Mouse (Mus musculus): ENCODE measurements at regions not wholly inside any gene's neighbourhood (a gene's known extent, or its start where the extent isn't known, plus 50 kb on each side); places are given as distances from the start of the nearest gene placed in this dataset.

- in situ Hi-C loops (cut with MboI; ENCODE audit: low pct_ligation_motif_present, low pct_unique_long_range_greater_than_20kb, low sequenced_read_pairs): no loop called here
- TF ChIP-seq POLR2A (IDR thresholded peaks at IDR 0.05; ENCODE audit: low read depth, low read length) (no peak), RCOR1 (conservative IDR thresholded peaks at IDR 0.05; ENCODE audit: low read depth, low read length) (no peak), MEF2A (IDR thresholded peaks at IDR 0.05; ENCODE audit: borderline replicate concordance, low read depth, low read length) (no peak), HCFC1 (IDR thresholded peaks at IDR 0.05; ENCODE audit: low read depth, low read length) (no peak), MAFK (IDR thresholded peaks at IDR 0.05; ENCODE audit: insufficient replicate concordance, low read length) (no peak), JUND (conservative IDR thresholded peaks at IDR 0.05; ENCODE audit: low read depth, low read length) (no peak), MYC (IDR thresholded peaks at IDR 0.05; ENCODE audit: low read depth, low read length) (no peak)
These were observed 201.9 kb upstream of the 4930578C19Rik start for GRCm38 (mm10) chrX:18663101-18663500.

DNA sequence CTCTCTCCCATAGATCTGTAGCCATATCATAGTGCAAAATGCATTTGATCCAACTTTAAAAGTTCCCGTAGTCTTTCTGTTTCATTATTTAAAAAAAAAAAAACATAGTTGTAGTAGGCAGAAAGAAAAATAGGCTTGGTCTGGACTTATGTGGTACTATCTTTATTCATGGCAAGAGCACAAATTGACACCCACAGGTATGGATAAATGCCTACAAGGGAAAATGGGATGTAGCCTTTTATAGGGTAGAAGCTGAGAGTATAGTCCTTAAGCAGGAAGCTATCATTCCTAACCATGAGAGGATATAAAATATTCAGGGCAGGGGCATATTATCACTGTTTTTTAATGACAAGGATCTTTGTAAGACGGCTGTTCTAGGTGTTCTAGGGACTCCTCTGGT lies 157.4 kb upstream of the 4930578C19Rik start:
- no peak for DNase-seq (ENCODE audit: extremely low read depth)
- dilution Hi-C loops (cut with MboI; ENCODE audit: extremely low pct_ligation_motif_present, extremely low pct_unique_long_range_greater_than_20kb, low sequenced_read_pairs) (no loop called here), in situ Hi-C loops (cut with MboI; ENCODE audit: low pct_ligation_motif_present, low pct_unique_long_range_greater_than_20kb, low sequenced_read_pairs) (no loop called here)
- TF ChIP-seq MAX (IDR thresholded peaks at IDR 0.05; ENCODE audit: low read length): no peak
- TF ChIP-seq IRF4 (IDR thresholded peaks at IDR 0.05; ENCODE audit: low read depth, low read length): no peak
- no peak for TF ChIP-seq E2F4 (IDR thresholded peaks at IDR 0.05; ENCODE audit: insufficient replicate concordance, low read depth, low read length)
- no peak for TF ChIP-seq ZC3H11A (IDR thresholded peaks at IDR 0.05; ENCODE audit: low read depth, low read length)
- TF ChIP-seq JUND (conservative IDR thresholded peaks at IDR 0.05; ENCODE audit: low read depth, low read length): no peak
- TF ChIP-seq CTCF (conservative IDR thresholded peaks at IDR 0.05 in 1 of 2, IDR thresholded peaks at IDR 0.05 in 1 of 2; ENCODE audit: low read depth in 2 of 2, low read length in 2 of 2): no peak
- no peak for TF ChIP-seq MEF2A (IDR thresholded peaks at IDR 0.05; ENCODE audit: borderline replicate concordance, low read depth, low read length)
- no peak for TF ChIP-seq SIN3A (IDR thresholded peaks at IDR 0.05; ENCODE audit: low read length)
- no peak for TF ChIP-seq USF1 (IDR thresholded peaks at IDR 0.05; ENCODE audit: low read depth, low read length)
- no peak for TF ChIP-seq CHD2 (IDR thresholded peaks at IDR 0.05; ENCODE audit: low read length)
- TF ChIP-seq NELFE (IDR thresholded peaks at IDR 0.05; ENCODE audit: low read depth, low read length): no peak
- no peak for TF ChIP-seq POLR2A (IDR thresholded peaks at IDR 0.05; ENCODE audit: low read depth, low read length)
- no peak for TF ChIP-seq TBP (conservative IDR thresholded peaks at IDR 0.05; ENCODE audit: low read depth, low read length)
- TF ChIP-seq RAD21 (IDR thresholded peaks at IDR 0.05; ENCODE audit: low read depth, low read length): no peak
- no peak for TF ChIP-seq ZMIZ1 (IDR thresholded peaks at IDR 0.05; ENCODE audit: low read depth, low read length)
- no peak for TF ChIP-seq HCFC1 (IDR thresholded peaks at IDR 0.05; ENCODE audit: low read depth, low read length)
- TF ChIP-seq USF2 (conservative IDR thresholded peaks at IDR 0.05; ENCODE audit: low read depth, low read length): no peak
- TF ChIP-seq KAT2A (IDR thresholded peaks at IDR 0.05; ENCODE audit: insufficient replicate concordance, low read length): no peak
- no peak overlapping the region for H3K4me3 ChIP-seq (replicated peaks in 1 of 3; ENCODE audit: low read depth in 2 of 3, low read length in 2 of 3, poor library complexity in 1 of 3)
- no peak overlapping the region for H3K4me2 ChIP-seq (ENCODE audit: insufficient read depth, low read depth, poor library complexity, severe bottlenecking)
- H3K4me1 ChIP-seq (ENCODE audit: control insufficient read depth in 1 of 2, insufficient read depth in 2 of 2): no peaks in the 10 kb centered on the region
- no peaks in the 10 kb centered on the region for H3K79me2 ChIP-seq (replicated peaks; ENCODE audit: control insufficient read depth, extremely low read depth, insufficient read depth, poor library complexity, severe bottlenecking)
- H3K9ac ChIP-seq (ENCODE audit: insufficient read depth, low read depth): no peak overlapping the region
- H3K27me3 ChIP-seq (replicated peaks): no peaks in the 10 kb centered on the region
- H3K9me3 ChIP-seq (replicated peaks; ENCODE audit: low read length): no peaks in the 10 kb centered on the region
- H3K27ac ChIP-seq (ENCODE audit: insufficient read depth, low read depth): no peak overlapping the region
- no peaks in the 10 kb centered on the region for H3K36me3 ChIP-seq (replicated peaks in 1 of 2; ENCODE audit: control insufficient read depth in 1 of 2, insufficient read depth in 1 of 2, low read length in 1 of 2)

More at GRCm38 (mm10) chrX:18663101-18663500, 201.9 kb upstream of the 4930578C19Rik start:
- Histone ChIP-seq H3K4me3 (replicated peaks in 1 of 3; ENCODE audit: low read depth in 2 of 3, low read length in 2 of 3, poor library complexity in 1 of 3) (no peak overlapping the region), H3K4me1 (ENCODE audit: control insufficient read depth in 1 of 2, insufficient read depth in 2 of 2) (no peaks in the 10 kb centered on the region), H3K9me3 (replicated peaks; ENCODE audit: low read length) (no peaks in the 10 kb centered on the region), H3K27ac (ENCODE audit: insufficient read depth, low read depth) (no peak overlapping the region), H3K9ac (ENCODE audit: insufficient read depth, low read depth) (no peak overlapping the region), H3K79me2 (replicated peaks; ENCODE audit: control insufficient read depth, extremely low read depth, insufficient read depth, poor library complexity, severe bottlenecking) (no peaks in the 10 kb centered on the region), H3K27me3 (replicated peaks) (no peaks in the 10 kb centered on the region), H3K36me3 (replicated peaks in 1 of 2; ENCODE audit: control insufficient read depth in 1 of 2, insufficient read depth in 1 of 2, low read length in 1 of 2) (no peaks in the 10 kb centered on the region), H3K4me2 (ENCODE audit: insufficient read depth, low read depth, poor library complexity, severe bottlenecking) (no peak overlapping the region)
- dilution Hi-C loops (cut with MboI; ENCODE audit: extremely low pct_ligation_motif_present, extremely low pct_unique_long_range_greater_than_20kb, low sequenced_read_pairs): no loop called here
- no peak for DNase-seq (ENCODE audit: extremely low read depth)

Data from CH12.LX (cell line).